Mouse (Mus musculus): ENCODE data around the gene Olfr497.

Olfr497 gene

GRCm38 (mm10) chr7:108420121-108420520 is at the start of gene Olfr497:
TSS of gene Olfr497 (plus strand) at chr7:108420421.
- no peak for DNase-seq (ENCODE audit: low spot score)

GRCm38 (mm10) chr7:108392867-108393266 is 27.4 kb upstream of the Olfr497 start, which contains the start of gene Olfr495:
TSS of gene Olfr495 (plus strand) at chr7:108393167.
- no peak for DNase-seq (ENCODE audit: low spot score)

- DNase-seq (ENCODE audit: low spot score) = no peak
These were observed 44.8 kb downstream of the Olfr497 start, which contains the start of gene Olfr498 for GRCm38 (mm10) chr7:108465026-108465425. TSS of gene Olfr498 (plus strand) at chr7:108465326.

Measured in lung, postnatal 25 days (tissue).